Mouse (Mus musculus) gastrocnemius, postnatal 25 days (tissue): ENCODE data around the gene Defa31. TPM values are rescaled to one million over a fixed set of nuclear protein-coding genes. Genes with fewer than 3 reads are reported as not detected.
"Not testable (repeated sequence)": the region's sequence is repeated elsewhere in the genome, so short reads cannot be mapped to it uniquely, and the experiment has no call there.

ENCODE experiments used
- DNase-seq: peaks from one replicate; pipeline ENCODE4 v3.0.0; 2022
- long read RNA-seq, 2 experiments: library from polyadenylated mRNA; stranded (forward); transcript quantifications; one replicate each; pipeline ENCODE4 v2.0.0; 2021
- total RNA-seq, 2 experiments: library from RNA; stranded (reverse); gene quantifications; 1 replicate in 1 of 2; 2 replicates in 1 of 2; pipeline ENCODE4 v1.2.3; 2021

The Defa31 gene
- total RNA-seq, result not detected
- long read RNA-seq, experiment 1, result 0 reads
- long read RNA-seq, experiment 2, result 0 reads

GRCm38 (mm10) chr8:21191314-21191713 is at the start of gene Defa31:
Defa31 (plus strand) TSS chr8:21191614.
- DNase-seq, result not testable (repeated sequence)

- not testable (repeated sequence) for DNase-seq
These were observed 29.4 kb upstream of the Defa31 start, which contains the start of gene Defa22 for GRCm38 (mm10) chr8:21161977-21162376. Defa22 (plus strand) TSS chr8:21162277.

GRCm38 (mm10) chr8:21201261-21201660 is 9.8 kb downstream of the Defa31 start, which contains the start of gene Gm15293:
Gm15293 (plus strand) TSS chr8:21201561.
- not testable (repeated sequence) for DNase-seq

Other genes starting within 250 kb of the Defa31 start
- gene AY761185, start 246.9 kb upstream of the Defa31 start, total RNA-seq, result not detected
- gene Defa21, start 166.1 kb upstream of the Defa31 start, total RNA-seq, result not detected
- gene Defa23, start 136.6 kb upstream of the Defa31 start, total RNA-seq, result not detected
- not detected for gene Defa35, start 126.6 kb upstream of the Defa31 start, total RNA-seq
- gene Defa25, start 107.2 kb upstream of the Defa31 start, total RNA-seq, result not detected
- gene Gm14851, start 95.6 kb upstream of the Defa31 start, total RNA-seq, result not detected
- not detected for gene Defa30, start 57.0 kb upstream of the Defa31 start, total RNA-seq
- not detected for gene Defa22, start 29.3 kb upstream of the Defa31 start, total RNA-seq
- gene Gm15293, start 9.9 kb downstream of the Defa31 start, total RNA-seq, result not detected
- not detected for gene Gm15292, start 58.1 kb downstream of the Defa31 start, total RNA-seq
- gene Defa27, start 123.9 kb downstream of the Defa31 start, total RNA-seq, result not detected
- gene Defa29, start 135.4 kb downstream of the Defa31 start, total RNA-seq, result not detected
- gene Defa2, start 186.9 kb downstream of the Defa31 start, total RNA-seq, result not detected
- gene Defa33, start 200.2 kb downstream of the Defa31 start, total RNA-seq, result not detected
- not detected for gene Defa36, start 235.8 kb downstream of the Defa31 start, total RNA-seq